Mouse (Mus musculus) A20 (cell line): Measurements from ENCODE around the gene Alg9.
"Not testable (repeated sequence)": the region's sequence is repeated elsewhere in the genome, so short reads cannot be mapped to it uniquely, and the experiment has no call there.

Source experiments
- DNase-seq: peaks from one replicate; pipeline ENCODE4 v3.0.0-alpha.2; 2011; ENCODE audit warnings: low read depth, low spot score

Gene Alg9

DNA sequence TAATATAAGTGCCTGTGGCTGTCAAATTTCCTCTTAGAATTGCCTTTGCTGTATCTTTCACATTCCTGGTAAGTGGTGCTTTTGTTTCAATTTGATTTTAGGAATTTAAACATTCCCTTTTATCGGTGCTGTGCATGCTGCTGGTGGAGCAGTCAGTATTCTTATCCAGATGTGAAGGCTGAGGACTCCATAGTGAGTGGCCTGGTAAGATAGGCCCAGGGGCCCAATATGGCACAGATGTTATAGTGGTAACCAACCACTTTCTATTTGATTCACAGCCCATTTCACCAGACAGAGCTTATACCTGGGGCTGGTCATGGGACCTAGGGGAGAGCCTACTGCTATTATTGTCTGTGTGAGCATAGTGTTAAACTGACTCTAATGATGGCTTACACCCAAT lies 41.7 kb downstream of the Alg9 start:
- DNase-seq, result no peak

DNA sequence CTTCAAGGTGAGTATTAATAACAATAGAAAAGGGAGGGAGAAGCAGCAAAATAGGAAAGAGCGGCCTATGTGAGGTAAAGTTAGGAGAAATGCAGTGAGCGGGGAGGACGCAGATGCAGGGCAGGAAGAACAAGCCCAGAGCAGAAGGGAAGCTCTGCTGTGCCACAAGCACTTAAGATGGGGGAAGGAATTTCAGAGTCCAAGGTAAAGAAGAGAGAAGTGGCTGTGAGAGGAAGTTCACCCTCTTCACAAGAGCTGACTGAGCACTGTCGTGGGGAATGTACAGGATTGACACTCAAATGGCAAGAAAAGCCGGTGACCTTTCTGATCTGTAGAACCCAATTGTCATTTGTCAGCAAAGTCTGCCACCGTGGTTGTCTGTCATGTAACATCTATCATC lies 43.2 kb downstream of the Alg9 start:
- DNase-seq, result no peak

DNA sequence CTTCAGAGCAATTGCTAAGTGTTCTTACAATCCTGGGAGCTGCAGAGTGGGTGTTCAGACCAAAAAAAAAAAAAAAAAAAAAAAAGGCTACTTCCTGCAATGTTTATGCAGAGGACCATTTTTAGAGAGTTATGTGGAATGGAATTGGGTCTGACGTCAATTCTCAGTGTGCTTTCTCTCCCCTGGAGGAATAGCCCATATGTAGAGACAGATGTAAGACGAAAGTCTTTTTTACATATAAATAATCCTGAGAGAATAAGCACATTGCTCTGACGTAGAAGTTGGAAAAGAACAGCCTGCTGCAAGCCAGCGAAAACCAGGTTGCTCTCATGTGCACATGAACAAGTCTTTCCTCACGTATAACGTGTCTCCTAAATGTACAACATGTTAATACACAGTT lies 44.9 kb downstream of the Alg9 start:
- no peak for DNase-seq

DNA sequence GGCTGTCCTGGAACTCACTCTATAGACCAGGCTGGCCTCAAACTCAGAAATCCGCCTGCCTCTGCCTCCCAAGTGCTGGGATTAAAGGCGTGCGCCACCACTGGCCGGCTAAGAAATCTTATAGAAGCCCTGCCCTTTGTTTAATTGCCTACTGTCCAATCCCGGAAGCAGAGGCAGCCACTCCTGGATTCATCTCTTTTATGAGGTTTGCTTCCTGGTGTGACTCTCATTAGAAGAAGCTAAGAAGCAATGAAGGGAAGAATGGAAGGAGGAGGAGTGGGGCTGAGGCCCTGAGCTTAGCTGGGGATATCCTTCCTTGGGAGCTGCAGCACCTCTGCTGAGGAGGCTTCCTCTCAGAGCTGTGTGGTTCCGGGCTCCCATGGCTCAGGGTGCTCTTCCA lies 46.8 kb downstream of the Alg9 start:
- DNase-seq, result no peak

DNA sequence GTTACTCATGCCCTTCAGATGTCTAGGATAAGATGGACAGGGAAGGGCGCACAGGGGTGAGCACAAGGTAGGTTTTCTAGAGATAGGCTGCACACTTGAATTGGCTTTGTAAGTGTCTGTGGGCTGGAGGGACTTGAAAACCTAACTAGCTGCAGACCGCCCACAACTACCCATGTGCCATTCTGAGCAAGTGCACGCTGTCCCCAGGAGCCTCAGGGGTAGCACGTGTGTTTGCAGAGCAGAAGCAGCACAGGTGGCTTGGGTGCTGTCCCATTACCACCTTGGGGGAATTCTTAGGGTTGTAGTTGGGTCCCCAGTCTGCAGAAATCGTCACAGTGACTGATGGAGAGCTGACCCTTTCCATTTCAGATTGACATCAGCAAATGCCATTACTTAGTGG lies 47.4 kb downstream of the Alg9 start:
- DNase-seq, result no peak

DNA sequence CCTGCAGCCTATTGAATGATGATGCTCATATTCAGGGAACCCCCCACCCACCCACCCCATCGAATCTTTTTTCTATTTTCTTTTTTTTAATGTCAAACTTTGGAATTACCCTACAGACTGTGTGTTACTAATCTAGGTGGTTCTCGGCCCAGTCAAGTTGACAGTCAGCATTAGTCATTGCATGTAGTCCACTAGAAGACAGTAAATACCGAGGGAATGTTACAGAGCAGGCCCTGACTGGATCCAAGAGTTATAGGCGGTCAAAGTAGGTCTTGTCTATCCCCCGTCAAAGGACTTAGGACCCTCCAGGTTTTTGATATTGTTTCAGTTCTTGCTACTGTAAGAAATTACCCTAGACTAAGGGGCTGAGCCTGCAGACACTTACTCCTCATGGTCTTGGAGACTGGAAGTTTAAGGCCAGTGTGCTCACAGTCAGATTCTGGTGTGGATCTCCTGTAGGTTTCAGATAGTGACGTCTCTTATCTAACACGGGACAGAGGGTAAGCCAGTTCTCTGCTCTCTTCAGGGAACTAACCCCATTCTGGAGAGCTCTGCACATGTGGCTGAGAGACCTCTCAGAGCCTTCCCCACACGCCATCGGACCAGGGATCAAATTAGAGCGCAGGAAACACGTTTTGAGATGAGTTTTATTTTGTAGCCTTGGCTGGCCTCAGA lies 49.1 kb downstream of the Alg9 start:
- no peak for DNase-seq

DNA sequence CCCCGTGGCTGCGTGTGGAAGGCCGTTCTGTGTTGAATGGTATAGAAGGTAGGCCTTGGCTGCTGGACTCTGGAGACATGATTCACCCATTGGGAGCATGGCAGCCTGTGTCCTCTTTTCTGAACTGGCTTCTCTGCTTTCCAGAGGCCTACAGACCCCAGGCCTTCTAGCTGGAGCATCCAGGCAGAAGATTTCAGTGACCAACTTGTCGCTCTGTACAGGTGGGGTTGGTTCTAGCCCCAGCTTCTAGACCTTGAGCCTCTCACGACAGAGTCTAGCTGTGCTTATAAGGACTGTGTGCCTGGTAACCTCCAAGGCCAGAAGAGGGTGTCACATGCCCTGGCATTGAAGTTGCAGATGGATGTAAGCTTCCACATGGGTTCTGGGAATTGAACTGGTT lies 56.7 kb downstream of the Alg9 start:
- no peak for DNase-seq

DNA sequence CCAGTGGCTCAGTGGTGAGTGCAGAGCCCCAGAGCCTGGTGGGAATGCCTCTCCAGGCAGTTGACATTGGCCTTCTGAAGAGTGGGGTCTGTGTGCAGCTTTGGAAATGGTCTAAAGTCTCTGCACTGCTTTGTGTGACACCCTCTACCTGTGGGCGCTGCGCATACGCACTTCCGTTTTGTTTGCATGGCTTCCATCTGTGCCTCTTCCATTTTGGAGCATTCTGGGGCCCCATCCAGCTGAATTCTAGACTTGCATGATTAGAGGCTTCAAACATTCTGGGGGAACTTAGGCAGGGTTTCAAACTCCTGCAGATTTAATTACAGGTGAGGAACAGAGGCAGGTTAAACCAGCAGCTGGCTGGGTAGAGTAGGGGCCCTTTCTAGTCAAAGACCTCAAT lies 57.3 kb downstream of the Alg9 start:
- DNase-seq, result no peak

DNA sequence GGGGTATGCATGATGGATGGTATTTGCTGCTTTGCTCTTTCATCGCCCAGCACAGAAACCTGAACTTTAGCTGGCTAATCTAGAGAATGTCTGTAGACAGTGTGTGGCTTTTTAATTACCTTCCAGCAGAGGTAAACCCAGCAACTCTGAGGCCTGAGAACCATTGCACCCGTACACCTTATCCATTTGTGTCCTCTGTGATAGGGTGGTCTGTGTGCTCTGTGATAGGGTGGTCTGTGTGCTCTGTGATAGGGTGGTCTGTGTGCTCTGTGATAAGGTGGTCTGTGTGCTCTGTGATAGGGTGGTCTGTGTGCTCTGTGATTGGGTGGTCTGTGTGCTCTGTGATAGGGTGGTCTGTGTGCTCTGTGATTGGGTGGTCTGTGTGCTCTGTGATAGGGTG lies 57.8 kb downstream of the Alg9 start:
- not testable (repeated sequence) for DNase-seq

DNA sequence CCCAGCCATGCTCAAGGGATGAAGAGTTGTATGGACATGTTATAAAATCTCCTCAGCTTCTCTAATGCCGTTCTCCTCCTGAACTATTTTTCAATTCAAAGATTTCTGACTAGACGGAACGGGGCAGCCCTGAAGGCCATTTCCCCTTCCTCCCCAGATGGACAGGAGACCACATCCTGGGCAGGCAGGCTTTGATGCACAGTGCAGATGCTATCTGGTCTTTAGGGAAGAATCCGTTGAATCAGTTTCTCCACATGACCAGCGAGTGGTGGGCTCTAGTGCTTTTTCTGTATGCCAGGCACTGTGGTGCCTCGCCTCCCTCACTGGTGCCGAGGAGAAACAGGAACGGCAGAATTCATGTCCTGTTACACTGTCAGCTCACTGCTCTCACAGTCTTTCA lies 59.0 kb downstream of the Alg9 start:
- DNase-seq, result no peak

DNA sequence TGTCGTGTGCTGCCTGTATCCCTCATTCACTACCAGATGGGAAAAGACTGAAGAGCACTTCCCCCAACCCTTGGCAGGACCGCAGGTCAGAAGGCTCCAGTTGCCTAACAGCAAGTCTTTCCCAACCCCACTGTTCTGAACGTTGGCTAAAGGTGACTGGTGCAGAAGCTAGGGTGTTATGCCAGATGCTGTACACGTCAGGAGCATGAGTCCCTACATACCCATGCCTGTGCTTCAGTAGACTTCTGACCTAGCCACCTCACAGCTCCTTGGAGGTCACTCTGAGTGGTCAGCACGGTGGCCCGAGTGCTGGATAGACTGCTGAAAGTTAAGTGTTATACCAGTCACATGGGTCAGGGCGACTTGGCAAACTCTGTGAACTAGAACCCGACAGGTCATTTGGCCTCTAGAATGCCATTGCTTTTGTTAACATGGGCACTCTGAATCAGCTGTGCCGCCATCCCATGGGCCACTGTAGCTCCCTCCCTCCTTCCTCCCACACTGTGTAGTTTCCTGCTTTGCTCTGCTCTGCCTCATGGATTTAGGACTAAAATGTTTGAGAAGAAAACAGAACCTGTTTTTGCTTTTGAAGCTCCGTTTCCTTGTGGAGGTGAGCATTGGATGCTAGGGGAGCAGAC lies 60.4 kb downstream of the Alg9 start:
- no peak for DNase-seq

DNA sequence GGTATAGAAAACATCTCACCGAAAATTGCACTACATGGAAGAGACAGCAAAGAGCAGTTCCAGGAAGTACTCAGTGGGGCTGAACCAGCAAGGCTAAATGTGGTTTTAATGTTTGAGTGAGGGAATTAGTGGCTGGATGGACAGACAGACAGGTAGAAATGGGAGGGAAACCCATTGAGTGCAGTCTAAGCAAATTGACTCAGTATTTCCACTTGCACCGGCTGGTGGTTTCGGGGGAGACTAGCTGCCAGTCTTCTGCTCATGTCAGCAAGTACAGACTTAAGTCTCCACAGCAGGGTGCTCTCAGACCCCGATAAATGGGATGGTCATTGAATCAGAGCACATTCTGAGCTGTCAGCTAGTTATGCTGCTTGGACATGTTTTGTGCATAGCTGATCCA lies 61.3 kb downstream of the Alg9 start:
- DNase-seq, result no peak

DNA sequence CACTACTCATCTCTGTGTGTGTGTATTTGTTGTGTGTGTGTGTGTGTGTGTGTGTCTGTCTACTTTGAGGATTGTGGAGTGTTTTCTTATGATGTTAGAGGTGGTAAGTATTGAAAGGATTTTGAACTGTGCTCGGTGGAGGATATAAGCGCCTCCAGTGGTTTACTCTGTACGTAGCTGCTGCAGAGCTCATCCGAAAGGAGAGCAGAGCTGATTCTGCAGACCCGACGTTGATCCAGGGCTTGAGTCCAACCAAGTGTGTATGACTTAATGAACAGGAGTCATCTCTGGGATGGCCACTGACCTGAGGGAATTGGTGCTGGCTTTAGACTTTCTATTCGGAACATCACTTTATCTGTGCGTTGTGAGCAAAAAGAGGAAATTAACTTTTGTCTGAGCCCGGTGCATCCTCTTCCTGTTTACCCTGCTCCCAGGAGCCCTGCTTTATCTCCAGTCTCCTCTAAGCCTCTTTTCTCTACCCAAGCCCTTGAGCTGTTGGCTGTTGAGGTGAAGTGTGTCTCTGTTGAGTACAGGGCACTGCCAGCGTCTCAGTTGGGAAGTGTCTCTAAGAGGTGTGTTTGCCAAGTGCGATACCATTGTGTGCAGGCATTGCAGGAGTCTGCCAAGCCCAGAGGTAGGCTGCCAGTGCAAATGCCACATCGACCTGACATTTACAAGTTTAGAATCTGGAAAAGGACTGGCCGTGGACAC lies 66.4 kb downstream of the Alg9 start:
- no peak for DNase-seq

DNA sequence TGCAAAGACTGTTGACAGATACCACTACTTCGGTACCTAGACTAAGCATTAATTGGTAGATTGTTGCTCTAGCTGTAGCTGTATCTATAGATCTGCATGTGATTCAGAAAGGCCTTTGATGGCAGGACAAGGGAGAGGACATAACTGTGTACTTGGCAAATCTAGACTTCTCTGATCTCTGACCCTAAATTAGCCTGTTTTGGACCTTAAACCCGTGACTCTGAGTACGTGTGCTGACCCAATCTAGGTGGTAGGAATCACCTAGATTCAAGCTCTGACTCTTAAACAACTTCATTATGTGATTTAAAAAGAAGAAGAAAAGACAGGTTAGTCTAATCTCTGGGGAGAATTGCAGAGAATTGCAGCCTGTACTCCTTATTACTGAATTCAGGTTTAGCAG lies 70.3 kb downstream of the Alg9 start, which contains the start of gene Ppp2r1b:
Gene Ppp2r1b, plus strand, starts transcription at position 221 of the 400 bp plus-strand sequence.
- no peak for DNase-seq

DNA sequence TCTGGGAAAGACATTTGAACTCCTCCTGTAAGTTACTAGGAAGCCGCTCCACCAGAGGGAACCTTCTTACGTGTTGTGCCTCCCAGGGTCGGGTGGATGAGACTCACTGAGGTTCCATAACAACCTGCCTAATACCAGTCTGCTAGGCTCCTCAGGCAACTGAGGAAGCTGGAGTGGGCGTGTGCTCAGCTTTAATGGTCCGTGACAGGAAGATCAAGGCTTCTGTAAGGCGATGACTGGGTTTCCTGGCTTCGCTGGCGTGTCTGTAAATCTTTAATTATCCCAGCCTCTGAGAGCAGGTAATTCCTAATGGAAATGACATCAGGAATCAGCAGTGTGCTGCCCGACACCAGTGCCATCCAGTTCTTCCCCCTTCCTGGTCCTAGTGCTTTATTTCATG lies 70.7 kb downstream of the Alg9 start:
- no peak for DNase-seq

DNA sequence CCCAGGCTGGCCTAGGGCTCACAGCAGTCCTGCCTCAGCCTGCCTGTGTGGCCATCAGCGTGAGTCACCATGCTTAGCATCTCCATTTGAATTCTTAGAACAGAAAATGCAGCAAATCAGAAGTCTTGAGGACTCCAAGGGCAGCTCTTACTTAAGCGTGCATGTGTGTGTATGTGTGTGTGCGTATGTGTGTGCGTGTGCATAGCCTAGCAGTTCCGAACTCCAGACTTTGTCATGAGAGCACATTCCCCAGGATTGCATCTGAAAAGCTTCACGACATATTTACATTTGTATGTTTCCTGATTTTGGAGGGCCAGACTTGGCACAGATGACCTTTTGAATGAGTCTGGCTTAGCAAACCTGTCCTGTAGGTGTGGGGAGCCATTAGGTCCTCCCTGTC lies 72.3 kb downstream of the Alg9 start:
- DNase-seq, result no peak

DNA sequence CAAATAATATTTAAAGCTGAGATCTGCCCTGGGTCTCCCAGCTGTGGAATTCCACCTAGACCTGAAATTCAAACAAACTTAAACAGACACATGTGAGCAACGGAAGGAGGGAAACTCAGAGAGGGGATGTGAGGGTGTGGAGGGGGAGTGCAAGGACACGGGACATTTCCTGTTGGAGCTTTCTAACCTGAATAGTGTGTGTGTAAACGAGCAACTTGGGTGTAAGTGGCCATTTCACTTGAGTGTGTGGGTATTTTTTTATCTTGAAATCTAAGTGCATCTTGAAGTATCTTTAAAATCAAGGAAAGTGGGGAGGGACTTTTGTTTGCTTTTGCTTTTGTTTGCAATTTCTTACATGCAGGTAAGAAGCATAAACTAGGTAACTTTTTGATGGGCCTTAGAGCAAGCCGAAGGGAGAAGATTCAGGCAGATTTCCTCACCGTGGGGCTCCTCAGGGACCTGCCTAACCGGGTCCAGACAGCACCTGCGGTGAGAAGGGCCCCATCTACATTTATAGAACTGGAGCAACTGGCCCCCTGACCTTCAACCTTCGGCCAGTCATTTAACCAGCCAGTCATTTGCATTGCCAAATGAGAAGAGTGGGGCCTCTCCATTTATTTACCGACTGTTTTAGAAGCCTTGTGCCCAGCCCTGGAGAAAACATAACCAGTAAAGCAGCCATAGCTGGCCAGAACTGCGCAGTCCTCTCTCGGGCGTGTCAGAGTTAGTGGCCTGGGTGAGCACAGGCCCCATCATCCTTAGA lies 73.0 kb downstream of the Alg9 start:
- no peak for DNase-seq

DNA sequence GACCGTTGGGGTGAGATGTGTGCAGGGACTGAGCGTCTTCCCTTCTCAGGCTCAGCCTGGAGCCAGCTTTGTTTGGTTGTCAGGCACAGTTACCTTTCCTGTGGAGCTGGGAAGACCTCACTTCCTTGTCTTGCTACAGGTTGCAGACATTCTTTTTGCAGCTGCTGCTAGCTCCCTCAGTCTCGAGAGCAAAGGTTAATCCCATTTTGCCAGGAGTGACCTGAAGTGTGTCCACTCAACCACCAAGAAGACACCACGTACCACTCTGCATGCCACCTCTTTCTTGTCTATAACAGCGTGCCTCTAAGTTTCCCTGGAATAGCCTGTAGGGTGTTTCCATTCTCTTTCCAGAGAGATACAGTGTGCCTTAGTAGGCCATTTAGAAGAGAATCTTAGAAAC lies 74.0 kb downstream of the Alg9 start:
- no peak for DNase-seq

DNA sequence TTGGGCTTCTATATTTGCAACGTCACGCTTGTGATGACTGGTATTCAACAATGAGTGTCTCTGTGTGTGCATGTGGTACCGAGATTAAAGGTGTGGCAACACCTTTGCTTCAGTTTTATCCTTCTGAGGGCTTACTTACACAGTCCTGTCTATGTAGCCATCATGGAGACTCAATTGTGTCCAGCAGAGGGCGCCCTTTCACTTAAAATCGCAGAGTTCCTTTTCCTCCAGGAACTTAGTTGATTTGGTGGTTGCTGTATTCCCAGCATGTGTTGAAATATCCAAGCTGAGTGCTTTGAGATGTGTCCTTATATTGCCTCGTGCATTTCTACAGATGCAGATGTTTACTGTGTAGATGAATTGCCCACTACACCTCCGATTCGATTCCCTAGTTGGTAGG lies 74.4 kb downstream of the Alg9 start:
- DNase-seq, result peak; percentile 76

DNA sequence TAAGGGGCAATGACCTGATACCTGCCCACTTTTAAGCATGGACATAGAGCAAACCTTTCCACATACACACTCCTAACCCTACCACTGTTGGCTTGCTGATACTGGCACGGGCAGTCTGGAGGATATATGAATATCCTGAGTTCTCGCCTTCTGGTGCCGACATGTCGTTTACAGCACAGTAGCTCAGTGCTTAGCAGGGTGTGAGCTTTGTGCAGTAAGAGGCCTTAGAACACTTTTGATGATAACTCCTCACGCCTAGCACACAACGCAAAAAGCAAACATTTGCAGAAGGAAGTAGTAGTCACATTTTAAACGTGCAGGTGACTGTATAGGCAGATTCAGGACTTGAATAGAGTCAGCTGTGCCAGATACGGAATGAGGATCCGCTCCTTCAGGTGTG lies 74.9 kb downstream of the Alg9 start:
- DNase-seq, result no peak

DNA sequence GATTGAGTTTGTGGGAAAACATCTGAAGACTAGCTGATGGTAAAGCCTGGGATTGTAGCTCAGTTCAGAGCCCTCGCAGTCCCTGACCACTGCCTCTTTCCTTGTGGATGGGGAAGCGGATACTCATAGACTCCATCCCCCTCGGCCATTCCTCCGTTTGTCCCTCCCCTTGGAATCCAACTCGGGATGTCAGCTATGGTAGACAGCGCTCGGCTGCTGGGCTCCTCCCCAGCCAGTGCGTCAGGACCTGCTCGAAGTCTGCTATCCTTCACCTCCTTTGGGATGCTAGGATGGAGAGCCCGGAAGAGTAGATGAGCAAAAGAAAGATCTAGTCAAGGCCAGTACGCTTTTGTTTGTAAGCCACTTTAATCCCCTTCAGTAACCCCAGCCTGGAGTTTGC lies 75.5 kb downstream of the Alg9 start:
- no peak for DNase-seq

DNA sequence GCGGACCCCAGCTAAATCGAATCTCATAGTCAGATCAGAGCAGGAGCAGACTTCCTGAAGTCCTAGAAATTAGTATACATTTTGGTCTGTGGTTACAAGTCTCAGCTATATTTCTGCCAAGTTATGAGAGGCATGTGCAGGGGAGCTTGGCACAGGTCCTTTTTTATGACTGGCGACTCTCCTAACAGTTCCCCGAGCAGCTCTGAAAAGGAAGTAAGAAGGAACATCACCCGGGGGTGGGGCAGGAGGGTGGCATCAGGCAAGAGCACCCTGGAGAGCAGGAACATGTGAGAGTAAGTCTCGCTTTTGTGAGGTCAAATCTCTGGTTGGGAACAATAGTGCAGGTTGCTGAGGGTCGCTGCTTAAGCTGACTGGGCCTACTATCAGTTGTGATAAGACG lies 75.9 kb downstream of the Alg9 start:
- no peak for DNase-seq
